Mouse (Mus musculus) neutrophil, adult 59 days (primary cell): ENCODE results near the gene Krtap4-2. TPM values are rescaled to one million over a fixed set of nuclear protein-coding genes. Genes with fewer than 3 reads are reported as not detected.

ENCODE experiments used
- total RNA-seq, 2 experiments: library from RNA; stranded (reverse); gene quantifications; 1 replicate in 1 of 2; 2 replicates in 1 of 2; pipeline ENCODE4 v1.2.4; 2023

The Krtap4-2 gene
- total RNA-seq: not detected

DNA sequence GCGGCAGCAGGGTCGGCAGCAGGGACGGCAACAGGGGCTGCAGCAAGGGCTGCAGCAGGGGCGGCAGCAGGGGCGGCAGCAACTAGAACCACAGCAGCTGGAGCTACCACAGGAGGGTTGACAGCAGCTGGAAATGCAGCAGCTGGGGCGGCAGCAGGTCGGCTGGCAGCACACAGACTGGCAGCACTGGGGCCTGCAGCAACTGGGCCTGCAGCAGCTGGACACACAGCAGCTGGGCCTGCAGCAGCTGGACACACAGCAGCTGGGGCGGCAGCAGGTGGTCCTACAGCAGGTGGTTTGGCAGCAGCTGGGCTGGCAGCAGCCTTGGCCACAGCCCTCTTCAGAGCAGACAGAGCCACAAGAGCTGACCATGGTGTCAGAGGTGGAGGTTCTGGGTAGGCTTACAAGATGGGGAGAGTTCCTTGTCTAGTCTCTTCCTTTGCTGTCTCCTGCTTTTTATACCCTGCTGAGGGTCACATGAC, at the start of gene Krtap4-2:
TSS of gene Krtap4-2 (minus strand) at position 432 of the 482 bp plus-strand sequence.

DNA sequence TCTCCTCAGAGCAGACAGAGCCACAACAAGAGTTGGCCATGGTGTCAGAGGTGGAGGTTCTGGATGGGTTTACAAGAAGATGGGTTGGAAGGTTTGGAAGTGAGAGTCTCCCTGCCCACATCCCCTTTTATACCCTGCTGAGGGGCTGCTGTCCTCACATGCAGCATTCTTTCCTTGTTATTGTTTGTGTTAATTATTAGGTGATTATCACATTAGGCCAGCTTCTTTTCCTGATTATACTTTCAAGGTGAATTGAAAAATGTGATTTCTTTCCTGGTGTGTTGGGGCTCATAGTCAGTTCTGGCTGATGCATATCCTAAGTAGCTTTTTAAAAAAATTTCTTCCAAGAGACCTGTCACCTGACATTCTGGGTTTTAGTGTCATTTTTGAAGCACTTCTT, 31.0 kb upstream of the Krtap4-2 start, which contains the start of gene Krtap4-6:
TSS of gene Krtap4-6 (minus strand) at position 101 of the 400 bp plus-strand sequence.

DNA sequence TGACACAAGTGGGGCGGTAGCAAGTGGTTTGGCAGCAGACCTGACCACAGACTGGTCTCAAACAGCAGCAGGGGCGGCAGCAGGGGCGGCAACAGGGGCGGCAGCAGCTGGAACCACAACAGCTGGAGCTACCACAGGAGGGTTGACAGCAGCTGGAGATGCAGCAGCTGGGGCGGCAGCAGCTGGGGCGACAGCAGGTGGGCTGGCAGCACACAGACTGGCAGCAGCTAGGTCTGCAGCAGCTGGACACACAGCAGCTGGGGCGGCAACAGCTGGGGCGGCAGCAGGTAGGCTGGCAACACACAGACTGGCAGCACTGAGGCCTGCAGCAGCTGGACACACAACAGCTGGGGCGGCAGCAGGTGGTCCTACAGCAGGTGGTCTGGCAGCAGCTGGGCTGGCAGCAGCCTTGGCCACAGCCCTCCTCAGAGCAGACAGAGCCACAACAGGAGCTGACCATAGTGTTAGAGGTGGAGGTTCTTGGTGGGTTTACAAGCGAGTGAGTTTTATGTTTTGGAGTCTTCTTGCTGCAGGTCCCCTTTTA, 23.7 kb upstream of the Krtap4-2 start, which contains the start of gene Gm11563:
TSS of gene Gm11563 (minus strand) at position 494 of the 544 bp plus-strand sequence.

DNA sequence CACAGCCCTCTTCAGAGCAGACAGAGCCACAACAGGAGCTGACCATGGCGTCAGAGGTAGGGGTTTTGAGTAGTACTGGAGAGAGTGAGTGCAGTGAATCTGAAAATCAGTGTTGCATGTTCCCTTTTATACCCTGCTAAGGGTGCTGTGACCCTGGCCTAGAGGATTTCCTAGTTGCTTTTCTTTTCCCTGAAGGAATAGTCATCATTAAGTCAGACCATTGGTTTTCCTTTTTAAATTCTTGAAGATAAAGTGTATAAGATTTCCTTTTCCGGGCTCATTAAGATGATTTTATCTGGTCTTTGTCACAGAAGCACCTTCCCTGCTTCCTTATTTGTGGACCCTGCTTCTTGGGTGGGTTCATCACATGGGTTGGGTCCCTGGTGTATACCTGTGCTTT, 15.3 kb upstream of the Krtap4-2 start, which contains the start of gene Gm11555:
TSS of gene Gm11555 (minus strand) at position 101 of the 400 bp plus-strand sequence.

DNA sequence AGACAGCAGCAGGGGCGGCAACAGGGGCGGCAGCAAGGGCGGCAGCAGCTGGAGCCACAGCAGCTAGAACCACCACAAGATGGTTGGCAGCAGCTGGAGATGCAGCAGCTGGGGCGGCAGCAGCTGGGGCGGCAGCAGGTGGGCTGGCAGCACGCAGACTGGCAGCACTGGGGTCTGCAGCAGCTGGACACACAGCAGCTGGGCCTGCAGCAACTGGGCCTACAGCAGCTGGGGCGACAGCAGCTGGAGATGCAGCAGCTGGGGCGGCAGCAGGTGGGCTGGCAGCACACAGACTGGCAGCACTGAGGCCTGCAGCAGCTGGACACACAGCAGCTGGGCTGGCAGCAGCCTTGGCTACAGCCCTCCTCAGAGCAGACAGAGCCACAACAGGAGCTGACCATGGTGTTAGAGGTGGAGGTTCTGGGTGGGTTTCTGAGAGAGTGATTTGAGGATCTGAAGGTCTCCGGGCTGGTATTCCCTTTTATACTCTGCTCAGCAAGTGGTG, 8.8 kb upstream of the Krtap4-2 start, which contains the start of gene Krtap4-7:
TSS of gene Krtap4-7 (minus strand) at position 455 of the 505 bp plus-strand sequence.

DNA sequence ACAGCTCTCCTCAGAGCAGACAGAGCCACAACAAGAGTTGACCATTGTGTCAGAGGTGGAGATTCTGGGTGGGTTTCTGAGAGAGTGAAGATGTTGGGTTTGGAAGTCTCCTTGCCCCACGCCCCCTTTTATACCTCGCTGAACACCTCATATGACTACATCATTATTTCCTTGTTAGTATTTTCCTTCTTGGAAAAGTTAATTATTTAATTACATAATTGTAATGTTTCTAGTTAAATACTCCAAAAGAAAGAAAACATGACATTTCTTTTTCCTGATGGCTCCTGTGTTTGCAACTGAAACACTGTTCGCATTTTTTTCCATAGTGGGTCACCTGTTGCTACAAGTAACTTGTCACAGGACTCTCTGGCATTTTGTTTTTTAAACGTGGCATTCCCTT, 6.7 kb downstream of the Krtap4-2 start, which contains the start of gene Krtap4-1:
TSS of gene Krtap4-1 (minus strand) at position 101 of the 400 bp plus-strand sequence.

DNA sequence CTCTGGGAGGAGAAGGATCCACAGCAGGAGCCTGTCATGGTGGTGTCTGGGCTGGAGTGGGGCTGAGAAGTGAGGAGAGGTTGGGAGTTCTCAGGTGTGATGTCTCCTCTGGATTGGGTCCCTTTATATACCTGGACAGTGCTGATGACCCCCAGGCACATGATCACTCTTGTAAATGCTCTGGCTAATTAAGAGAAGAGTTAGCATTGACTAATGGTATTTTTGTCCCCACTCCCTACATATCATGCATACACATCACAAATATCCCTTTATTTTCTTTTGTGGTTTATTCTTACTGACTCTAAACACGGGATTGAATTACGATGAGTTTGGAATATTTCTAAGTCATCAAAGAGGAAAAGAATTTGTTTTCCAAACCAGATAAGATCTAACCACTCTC, 14.5 kb downstream of the Krtap4-2 start, which contains the start of gene Gm11562:
TSS of gene Gm11562 (minus strand) at position 101 of the 400 bp plus-strand sequence.

DNA sequence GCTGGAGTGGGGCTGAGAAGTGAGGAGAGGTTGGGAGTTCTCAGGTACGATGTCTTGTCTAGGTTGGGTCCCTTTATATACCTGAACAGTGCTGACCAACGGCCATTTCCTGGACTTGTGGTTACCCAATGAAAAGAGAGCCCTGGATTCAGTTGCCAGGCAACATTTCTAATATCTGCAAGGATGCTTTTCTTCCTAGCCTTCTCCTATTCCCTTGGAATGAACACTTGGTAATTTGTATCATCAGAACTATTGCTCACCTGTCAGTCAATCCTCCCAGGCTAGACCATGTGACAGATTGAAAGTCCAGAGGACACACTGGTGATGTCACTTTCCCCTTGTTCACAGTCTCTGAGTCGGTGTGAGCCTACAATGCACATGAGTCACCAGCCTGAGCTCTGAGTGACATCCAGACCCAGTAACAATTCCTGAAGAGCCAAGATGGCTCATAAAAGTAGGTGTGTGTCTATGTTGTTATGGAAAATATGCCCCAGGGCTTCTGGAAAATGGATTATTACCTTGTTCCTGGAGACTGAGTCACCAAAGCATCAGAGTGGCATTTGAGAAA, 20.0 kb downstream of the Krtap4-2 start, which contains the start of gene Krtap2-4:
TSS of gene Krtap2-4 (minus strand) at position 51 of the 568 bp plus-strand sequence.

DNA sequence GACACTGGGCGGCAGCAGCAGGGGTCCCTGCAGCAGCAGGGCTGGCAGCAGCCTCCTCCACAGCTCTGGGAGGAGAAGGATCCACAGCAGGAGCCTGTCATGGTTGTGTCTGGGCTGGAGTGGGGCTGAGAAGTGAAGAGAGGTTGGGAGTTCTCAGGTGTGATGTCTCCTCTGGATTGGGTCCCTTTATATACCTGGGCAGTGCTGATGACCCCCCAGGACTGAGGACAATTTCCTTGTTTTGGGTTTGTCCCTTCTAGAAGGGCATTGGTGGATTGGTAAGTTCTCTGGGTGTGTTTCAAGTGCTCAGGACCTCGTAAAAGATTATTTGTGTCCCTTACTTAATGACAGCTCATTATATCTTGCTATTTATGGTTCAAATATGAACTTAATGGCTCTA, 24.8 kb downstream of the Krtap4-2 start, which contains the start of gene Gm11937:
TSS of gene Gm11937 (minus strand) at position 101 of the 400 bp plus-strand sequence.

DNA sequence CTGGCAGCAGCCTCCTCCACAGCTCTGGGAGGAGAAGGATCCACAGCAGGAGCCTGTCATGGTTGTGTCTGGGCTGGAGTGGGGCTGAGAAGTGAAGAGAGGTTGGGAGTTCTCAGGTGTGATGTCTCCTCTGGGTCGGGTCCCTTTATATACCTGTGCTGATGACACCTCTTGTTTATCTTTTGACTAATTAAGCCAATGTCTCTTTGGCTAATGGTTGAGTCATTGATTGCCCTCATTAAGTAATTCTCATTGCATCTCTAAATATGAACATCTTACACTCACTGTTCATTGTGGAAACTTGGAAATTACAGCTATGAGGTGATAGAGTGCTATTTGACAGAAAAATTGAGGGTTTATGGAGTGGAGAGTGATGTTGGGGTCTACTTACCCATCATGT, 31.7 kb downstream of the Krtap4-2 start, which contains the start of gene Gm11938:
TSS of gene Gm11938 (minus strand) at position 101 of the 400 bp plus-strand sequence.

DNA sequence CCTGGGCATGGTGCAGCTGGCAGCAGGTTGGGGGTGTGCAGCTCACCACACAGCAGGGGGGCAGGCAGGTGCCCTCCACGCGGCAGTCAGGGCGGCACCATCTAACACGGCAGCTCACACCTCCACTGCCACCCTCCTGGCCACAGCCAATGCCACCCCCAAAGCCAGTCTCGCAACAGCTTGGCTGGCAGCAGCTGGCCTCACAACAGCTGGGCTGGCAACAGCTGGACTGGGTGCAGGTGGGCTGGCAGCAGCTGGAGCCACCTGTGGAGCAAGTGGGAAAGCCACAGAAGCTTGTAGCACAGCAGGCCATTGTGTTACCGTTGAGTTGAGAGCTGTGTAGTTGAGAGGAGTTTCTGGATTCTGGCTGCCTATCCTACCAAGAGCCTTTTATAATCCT, 37.1 kb downstream of the Krtap4-2 start, which contains the start of gene Krtap9-3:
TSS of gene Krtap9-3 (minus strand) at position 364 of the 400 bp plus-strand sequence.

DNA sequence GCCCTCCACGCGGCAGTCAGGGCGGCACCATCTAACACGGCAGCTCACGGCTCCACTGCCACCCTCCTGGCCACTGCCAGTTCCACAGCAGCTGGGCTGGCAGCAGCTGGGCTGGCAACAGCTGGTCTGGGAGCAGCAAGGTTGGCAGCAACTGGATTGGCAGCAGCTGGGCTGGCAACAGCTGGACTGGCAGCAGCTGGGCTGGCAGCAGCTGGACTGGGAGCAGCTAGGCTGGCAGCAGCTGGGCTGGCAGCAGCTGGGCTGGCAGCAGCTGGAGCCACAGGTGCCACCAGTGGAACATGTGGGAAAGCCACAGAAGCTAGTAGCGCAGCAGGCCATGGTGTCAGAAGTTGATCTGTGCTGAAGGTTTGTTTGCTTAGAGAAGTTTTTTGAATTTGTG, 43.9 kb downstream of the Krtap4-2 start, which contains the start of gene Krtap1-3:
TSS of gene Krtap1-3 (minus strand) at position 359 of the 400 bp plus-strand sequence.

Other genes with a start within 250 kb of the Krtap4-2 start
- not detected for gene Krt10, start 245.7 kb downstream of the Krtap4-2 start, total RNA-seq
- not detected for gene Krt12, start 212.8 kb downstream of the Krtap4-2 start, total RNA-seq
- gene Krt20, start 196.9 kb downstream of the Krtap4-2 start, total RNA-seq: not detected
- gene Krt23, start 141.9 kb downstream of the Krtap4-2 start, total RNA-seq: not detected
- not detected for gene Krt39, start 113.7 kb downstream of the Krtap4-2 start, total RNA-seq
- gene Krt40, start 91.9 kb downstream of the Krtap4-2 start, total RNA-seq: not detected
- not detected for gene Krtap3-3, start 84.2 kb downstream of the Krtap4-2 start, total RNA-seq
- not detected for gene Krtap3-2, start 78.2 kb downstream of the Krtap4-2 start, total RNA-seq
- not detected for gene Gm11939, start 75.6 kb downstream of the Krtap4-2 start, total RNA-seq
- not detected for gene Krtap3-1, start 68.5 kb downstream of the Krtap4-2 start, total RNA-seq
- not detected for gene Krtap1-5, start 54.1 kb downstream of the Krtap4-2 start, total RNA-seq
- not detected for gene Krtap1-4, start 51.4 kb downstream of the Krtap4-2 start, total RNA-seq
- not detected for gene Krtap1-3, start 43.7 kb downstream of the Krtap4-2 start, total RNA-seq
- gene Krtap9-3, start 37.0 kb downstream of the Krtap4-2 start, total RNA-seq: not detected
- gene Gm11938, start 31.8 kb downstream of the Krtap4-2 start, total RNA-seq: not detected
- gene Gm11937, start 24.9 kb downstream of the Krtap4-2 start, total RNA-seq: not detected
- gene Krtap2-4, start 20.2 kb downstream of the Krtap4-2 start, total RNA-seq: not detected
- gene Gm11562, start 14.6 kb downstream of the Krtap4-2 start, total RNA-seq: not detected
- not detected for gene Krtap4-1, start 6.8 kb downstream of the Krtap4-2 start, total RNA-seq
- not detected for gene Krtap4-7, start 9.0 kb upstream of the Krtap4-2 start, total RNA-seq
- gene Gm11555, start 15.2 kb upstream of the Krtap4-2 start, total RNA-seq: not detected
- not detected for gene Gm11563, start 23.9 kb upstream of the Krtap4-2 start, total RNA-seq
- not detected for gene Krtap4-6, start 30.9 kb upstream of the Krtap4-2 start, total RNA-seq
- gene Gm14190, start 55.7 kb upstream of the Krtap4-2 start, total RNA-seq: not detected
- not detected for gene Gm14180, start 99.2 kb upstream of the Krtap4-2 start, total RNA-seq
- gene Gm11595, start 137.8 kb upstream of the Krtap4-2 start, total RNA-seq: not detected
- not detected for gene Krtap4-8, start 145.6 kb upstream of the Krtap4-2 start, total RNA-seq
- not detected for gene Krtap4-9, start 150.1 kb upstream of the Krtap4-2 start, total RNA-seq
- gene Gm11596, start 158.4 kb upstream of the Krtap4-2 start, total RNA-seq: not detected
- not detected for gene Gm11569, start 163.8 kb upstream of the Krtap4-2 start, total RNA-seq
- gene Gm11554, start 169.4 kb upstream of the Krtap4-2 start, total RNA-seq: not detected
- gene Krtap4-13, start 174.8 kb upstream of the Krtap4-2 start, total RNA-seq: not detected
- gene Gm11564, start 180.6 kb upstream of the Krtap4-2 start, total RNA-seq: not detected
- gene 2300003K06Rik, start 203.0 kb upstream of the Krtap4-2 start, total RNA-seq: not detected
- not detected for gene Krtap4-16, start 216.5 kb upstream of the Krtap4-2 start, total RNA-seq
- gene Gm11568, start 222.8 kb upstream of the Krtap4-2 start, total RNA-seq: not detected
- not detected for gene Gm11559, start 229.4 kb upstream of the Krtap4-2 start, total RNA-seq
- not detected for gene Krtap9-1, start 238.3 kb upstream of the Krtap4-2 start, total RNA-seq
- not detected for gene Gm11567, start 244.1 kb upstream of the Krtap4-2 start, total RNA-seq